Mouse (Mus musculus): ENCODE data around the gene Med31. TPM values are rescaled to one million over a fixed set of nuclear protein-coding genes. Genes with fewer than 3 reads are reported as not detected.
A peak's percentile ranks its signal among the peaks of the same experiment; 100 is the strongest.

Med31 gene
- polyA plus RNA-seq, 1 experiment from 2014 or later, result 53.9 TPM

- H3K9me3 ChIP-seq (ENCODE audit: control insufficient read depth, low read length), result no peaks in the 10 kb centered on the region
- no peaks in the 10 kb centered on the region for H3K36me3 ChIP-seq (ENCODE audit: control insufficient read depth, insufficient read depth, low read length)
- H3K4me3 ChIP-seq (ENCODE audit: low read length), result no peak overlapping the region
- ATAC-seq, result no peak
- no peak overlapping the region for H3K4me2 ChIP-seq (ENCODE audit: low read length)
- no peak overlapping the region for H3K9ac ChIP-seq (ENCODE audit: low read depth, low read length)
- no peaks in the 10 kb centered on the region for H3K27me3 ChIP-seq (replicated peaks; ENCODE audit: control insufficient read depth, insufficient read depth, low read length)
- 93% methylated on average over 6 of the region's 6 CpGs for WGBS
- H3K27ac ChIP-seq (ENCODE audit: low read depth, low read length), result no peak overlapping the region
- peaks cover 8% of the 10 kb centered on the region for H3K4me1 ChIP-seq (ENCODE audit: control insufficient read depth, insufficient read depth, low read depth, low read length)
Measured at GRCm38 (mm10) chr11:72226901-72227300, 11.5 kb upstream of the Med31 start.

GRCm38 (mm10) chr11:72226020-72226791 is 10.8 kb upstream of the Med31 start:
- Histone ChIP-seq H3K27me3 (replicated peaks; ENCODE audit: control insufficient read depth, insufficient read depth, low read length) (no peaks in the 10 kb centered on the region), H3K4me3 (ENCODE audit: low read length) (no peak overlapping the region), H3K9ac (ENCODE audit: low read depth, low read length) (no peak overlapping the region), H3K36me3 (ENCODE audit: control insufficient read depth, insufficient read depth, low read length) (no peaks in the 10 kb centered on the region), H3K9me3 (ENCODE audit: control insufficient read depth, low read length) (no peaks in the 10 kb centered on the region), H3K27ac (ENCODE audit: low read depth, low read length) (peak overlapping the region; percentile 60), H3K4me1 (ENCODE audit: control insufficient read depth, insufficient read depth, low read depth, low read length) (peaks cover 8% of the 10 kb centered on the region), H3K4me2 (ENCODE audit: low read length) (no peak overlapping the region)
- 22% methylated on average over 10 of the region's 10 CpGs for WGBS
- peak; percentile 66 for ATAC-seq

- H3K9me3 ChIP-seq (ENCODE audit: control insufficient read depth, low read length), result no peaks in the 10 kb centered on the region
- H3K9ac ChIP-seq (ENCODE audit: low read depth, low read length), result no peak overlapping the region
- H3K27ac ChIP-seq (ENCODE audit: low read depth, low read length), result no peak overlapping the region
- H3K4me2 ChIP-seq (ENCODE audit: low read length), result no peak overlapping the region
- H3K36me3 ChIP-seq (ENCODE audit: control insufficient read depth, insufficient read depth, low read length), result no peaks in the 10 kb centered on the region
- ATAC-seq, result peak; percentile 50
- no peaks in the 10 kb centered on the region for H3K27me3 ChIP-seq (replicated peaks; ENCODE audit: control insufficient read depth, insufficient read depth, low read length)
- WGBS, result 22% methylated on average over 5 of the region's 5 CpGs
- H3K4me3 ChIP-seq (ENCODE audit: low read length), result no peak overlapping the region
- peaks cover 8% of the 10 kb centered on the region for H3K4me1 ChIP-seq (ENCODE audit: control insufficient read depth, insufficient read depth, low read depth, low read length)
Measured at GRCm38 (mm10) chr11:72224865-72225264, 9.5 kb upstream of the Med31 start.

- 82% methylated on average over 4 of the region's 4 CpGs for WGBS
- Histone ChIP-seq H3K9ac (ENCODE audit: low read depth, low read length) (no peak overlapping the region), H3K27ac (ENCODE audit: low read depth, low read length) (no peak overlapping the region), H3K9me3 (ENCODE audit: control insufficient read depth, low read length) (no peaks in the 10 kb centered on the region), H3K4me1 (ENCODE audit: control insufficient read depth, insufficient read depth, low read depth, low read length) (peaks cover 8% of the 10 kb centered on the region), H3K4me3 (ENCODE audit: low read length) (no peak overlapping the region), H3K36me3 (ENCODE audit: control insufficient read depth, insufficient read depth, low read length) (no peaks in the 10 kb centered on the region), H3K4me2 (ENCODE audit: low read length) (no peak overlapping the region), H3K27me3 (replicated peaks; ENCODE audit: control insufficient read depth, insufficient read depth, low read length) (no peaks in the 10 kb centered on the region)
- no peak for ATAC-seq
Measured at GRCm38 (mm10) chr11:72223414-72223813, 8.0 kb upstream of the Med31 start.

DNA sequence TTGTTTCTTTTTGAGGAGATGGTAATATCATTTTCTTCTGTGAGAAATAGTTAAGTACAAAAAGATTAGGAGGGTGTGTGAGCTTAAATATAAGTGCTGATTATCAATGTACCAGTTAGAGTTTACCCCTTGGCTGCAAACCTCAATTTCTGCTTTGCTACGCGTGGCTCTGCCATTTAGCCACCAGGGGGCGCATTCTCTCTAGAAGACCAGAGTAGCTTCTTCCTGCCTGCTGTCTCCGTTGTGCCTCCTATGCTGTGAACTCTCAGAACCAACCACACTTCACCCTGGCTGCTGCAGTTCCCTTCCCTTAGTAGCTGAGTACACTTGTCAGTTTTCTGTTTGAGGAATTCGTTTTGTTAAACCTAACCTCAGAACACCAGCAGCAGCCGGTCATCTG is 5.9 kb upstream of the Med31 start:
- ATAC-seq, result no peak
- Histone ChIP-seq H3K4me2 (ENCODE audit: low read length) (no peak overlapping the region), H3K4me3 (ENCODE audit: low read length) (no peak overlapping the region), H3K36me3 (ENCODE audit: control insufficient read depth, insufficient read depth, low read length) (no peaks in the 10 kb centered on the region), H3K9ac (ENCODE audit: low read depth, low read length) (no peak overlapping the region), H3K9me3 (ENCODE audit: control insufficient read depth, low read length) (no peaks in the 10 kb centered on the region), H3K4me1 (ENCODE audit: control insufficient read depth, insufficient read depth, low read depth, low read length) (peaks cover 17% of the 10 kb centered on the region), H3K27me3 (replicated peaks; ENCODE audit: control insufficient read depth, insufficient read depth, low read length) (no peaks in the 10 kb centered on the region), H3K27ac (ENCODE audit: low read depth, low read length) (no peak overlapping the region)
- WGBS, result 15% methylated on average over 6 of the region's 6 CpGs

GRCm38 (mm10) chr11:72217116-72217515 is 1.7 kb upstream of the Med31 start:
- ATAC-seq, result no peak
- no peak overlapping the region for H3K9ac ChIP-seq (ENCODE audit: low read depth, low read length)
- H3K4me2 ChIP-seq (ENCODE audit: low read length), result peak overlapping the region; percentile 4
- no peak overlapping the region for H3K4me3 ChIP-seq (ENCODE audit: low read length)
- no peaks in the 10 kb centered on the region for H3K27me3 ChIP-seq (replicated peaks; ENCODE audit: control insufficient read depth, insufficient read depth, low read length)
- no peaks in the 10 kb centered on the region for H3K9me3 ChIP-seq (ENCODE audit: control insufficient read depth, low read length)
- 83% methylated on average over 5 of the region's 5 CpGs for WGBS
- no peak overlapping the region for H3K27ac ChIP-seq (ENCODE audit: low read depth, low read length)
- no peaks in the 10 kb centered on the region for H3K36me3 ChIP-seq (ENCODE audit: control insufficient read depth, insufficient read depth, low read length)
- H3K4me1 ChIP-seq (ENCODE audit: control insufficient read depth, insufficient read depth, low read depth, low read length), result peaks cover 19% of the 10 kb centered on the region

- Histone ChIP-seq H3K27me3 (replicated peaks; ENCODE audit: control insufficient read depth, insufficient read depth, low read length) (no peaks in the 10 kb centered on the region), H3K4me1 (ENCODE audit: control insufficient read depth, insufficient read depth, low read depth, low read length) (peaks cover 19% of the 10 kb centered on the region), H3K9me3 (ENCODE audit: control insufficient read depth, low read length) (no peaks in the 10 kb centered on the region), H3K4me3 (ENCODE audit: low read length) (peak overlapping the region; percentile 83), H3K36me3 (ENCODE audit: control insufficient read depth, insufficient read depth, low read length) (peaks cover 10% of the 10 kb centered on the region), H3K9ac (ENCODE audit: low read depth, low read length) (peak overlapping the region; percentile 81), H3K4me2 (ENCODE audit: low read length) (peak overlapping the region; percentile 95), H3K27ac (ENCODE audit: low read depth, low read length) (peak overlapping the region; percentile 87)
- under 1% methylated on average over 50 of the region's 51 CpGs for WGBS
- peak; percentile 97 for ATAC-seq
Measured at GRCm38 (mm10) chr11:72214591-72215409, 592 bp downstream of the Med31 start.

DNA sequence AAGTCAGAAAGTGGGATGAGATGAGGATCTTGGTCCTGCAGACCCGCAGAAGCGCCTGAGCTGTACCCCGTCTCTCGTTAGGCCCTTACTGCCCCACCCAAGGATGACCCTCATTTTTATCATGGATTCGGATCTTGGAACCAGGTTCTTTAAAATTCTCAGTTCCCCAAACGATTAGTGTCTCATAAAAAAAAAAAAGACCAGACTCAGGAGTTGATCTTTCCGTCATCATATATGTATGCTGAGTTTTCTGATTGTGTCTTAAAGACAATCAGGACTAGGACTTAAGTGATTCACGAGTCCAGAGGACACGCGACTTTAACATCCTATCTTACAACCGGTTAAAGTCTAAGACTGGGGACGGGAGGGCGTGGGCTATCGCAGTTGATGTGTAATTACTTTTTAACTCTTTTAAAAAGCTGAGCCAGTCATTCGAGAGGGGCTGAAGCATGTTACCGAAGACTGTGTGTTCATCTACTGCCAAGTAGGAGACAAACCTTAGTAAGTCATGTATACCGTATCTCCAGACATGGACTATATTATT is 7.5 kb downstream of the Med31 start:
- H3K4me1 ChIP-seq (ENCODE audit: control insufficient read depth, insufficient read depth, low read depth, low read length), result peaks cover 24% of the 10 kb centered on the region
- peak overlapping the region; percentile 87 for H3K4me2 ChIP-seq (ENCODE audit: low read length)
- H3K9me3 ChIP-seq (ENCODE audit: control insufficient read depth, low read length), result no peaks in the 10 kb centered on the region
- peak overlapping the region; percentile 81 for H3K9ac ChIP-seq (ENCODE audit: low read depth, low read length)
- ATAC-seq, result no peak
- peak overlapping the region; percentile 76; the same call in 1 of the 2 replicates for H3K27ac ChIP-seq (ENCODE audit: low read depth, low read length)
- H3K27me3 ChIP-seq (replicated peaks; ENCODE audit: control insufficient read depth, insufficient read depth, low read length), result no peaks in the 10 kb centered on the region
- peak overlapping the region; percentile 65 for H3K4me3 ChIP-seq (ENCODE audit: low read length)
- peaks cover 13% of the 10 kb centered on the region for H3K36me3 ChIP-seq (ENCODE audit: control insufficient read depth, insufficient read depth, low read length)
- 20% methylated on average over 17 of the region's 17 CpGs for WGBS
